Mouse (Mus musculus): ENCODE results near the gene Pitpna. TPM values are rescaled to one million over a fixed set of nuclear protein-coding genes. Genes with fewer than 3 reads are reported as not detected.

The Pitpna gene
- polyA plus RNA-seq, 1 experiment from 2014 or later, result 25.4 TPM

GRCm38 (mm10) chr11:75581495-75582149, 6.3 kb upstream of the Pitpna start:
- Histone ChIP-seq H3K9me3 (replicated peaks; ENCODE audit: control insufficient read depth, low read length) (no peaks in the 10 kb centered on the region), H3K4me2 (ENCODE audit: low read depth, low read length) (no peak overlapping the region), H3K4me3 (ENCODE audit: low read depth, low read length) (no peak overlapping the region), H3K36me3 (ENCODE audit: control insufficient read depth, insufficient read depth) (no peaks in the 10 kb centered on the region), H3K27me3 (ENCODE audit: control insufficient read depth, insufficient read depth, low read depth, low read length) (no peaks in the 10 kb centered on the region), H3K27ac (ENCODE audit: low read length) (no peak overlapping the region), H3K9ac (ENCODE audit: low read depth, low read length) (no peak overlapping the region), H3K4me1 (ENCODE audit: control insufficient read depth, low read depth, low read length) (no peaks in the 10 kb centered on the region)
- ATAC-seq (ENCODE audit: low read depth), result no peak
- whole genome bisulfite sequencing (ENCODE audit: insufficient replicate concordance), result 74% methylated on average over 7 of the region's 7 CpGs

DNA sequence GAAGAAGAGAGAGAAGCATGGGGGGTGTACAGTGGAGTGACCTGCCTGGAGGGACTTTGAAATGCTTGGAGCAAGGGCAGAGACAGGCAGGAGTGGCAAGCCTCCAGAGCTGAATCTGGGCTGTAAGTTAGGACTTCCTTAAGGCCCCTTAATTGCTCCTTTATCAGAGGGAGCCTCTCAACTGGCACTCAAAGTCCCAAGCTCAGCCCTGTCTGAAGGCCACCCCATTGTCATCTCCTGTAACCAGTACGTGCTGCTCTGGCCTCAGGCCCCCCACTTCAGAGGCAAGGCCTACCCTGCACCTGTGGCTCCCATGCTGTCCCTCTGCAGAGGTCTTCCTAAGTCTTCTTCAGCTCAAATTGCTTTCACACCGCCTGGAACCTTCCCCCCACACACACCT, 4.4 kb upstream of the Pitpna start:
- Histone ChIP-seq H3K27ac (ENCODE audit: low read length) (no peak overlapping the region), H3K9me3 (replicated peaks; ENCODE audit: control insufficient read depth, low read length) (no peaks in the 10 kb centered on the region), H3K36me3 (ENCODE audit: control insufficient read depth, insufficient read depth) (no peaks in the 10 kb centered on the region), H3K4me1 (ENCODE audit: control insufficient read depth, low read depth, low read length) (peaks cover 5% of the 10 kb centered on the region), H3K4me3 (ENCODE audit: low read depth, low read length) (no peak overlapping the region), H3K27me3 (ENCODE audit: control insufficient read depth, insufficient read depth, low read depth, low read length) (no peaks in the 10 kb centered on the region), H3K4me2 (ENCODE audit: low read depth, low read length) (no peak overlapping the region), H3K9ac (ENCODE audit: low read depth, low read length) (no peak overlapping the region)
- 53% methylated on average over 2 of the region's 2 CpGs for WGBS (ENCODE audit: insufficient replicate concordance)
- ATAC-seq (ENCODE audit: low read depth), result no peak

GRCm38 (mm10) chr11:75585061-75585460, 2.8 kb upstream of the Pitpna start:
- no peaks in the 10 kb centered on the region for H3K36me3 ChIP-seq (ENCODE audit: control insufficient read depth, insufficient read depth)
- no peaks in the 10 kb centered on the region for H3K27me3 ChIP-seq (ENCODE audit: control insufficient read depth, insufficient read depth, low read depth, low read length)
- H3K9me3 ChIP-seq (replicated peaks; ENCODE audit: control insufficient read depth, low read length), result no peaks in the 10 kb centered on the region
- no peak overlapping the region for H3K4me3 ChIP-seq (ENCODE audit: low read depth, low read length)
- H3K9ac ChIP-seq (ENCODE audit: low read depth, low read length), result no peak overlapping the region
- 30% methylated on average over 4 of the region's 4 CpGs for WGBS (ENCODE audit: insufficient replicate concordance)
- H3K27ac ChIP-seq (ENCODE audit: low read length), result no peak overlapping the region
- peaks cover 14% of the 10 kb centered on the region for H3K4me1 ChIP-seq (ENCODE audit: control insufficient read depth, low read depth, low read length)
- ATAC-seq (ENCODE audit: low read depth), result no peak
- H3K4me2 ChIP-seq (ENCODE audit: low read depth, low read length), result no peak overlapping the region

GRCm38 (mm10) chr11:75585978-75586377, 1.9 kb upstream of the Pitpna start:
- H3K9ac ChIP-seq (ENCODE audit: low read depth, low read length), result no peak overlapping the region
- H3K4me2 ChIP-seq (ENCODE audit: low read depth, low read length), result no peak overlapping the region
- no peaks in the 10 kb centered on the region for H3K9me3 ChIP-seq (replicated peaks; ENCODE audit: control insufficient read depth, low read length)
- H3K27me3 ChIP-seq (ENCODE audit: control insufficient read depth, insufficient read depth, low read depth, low read length), result no peaks in the 10 kb centered on the region
- H3K4me3 ChIP-seq (ENCODE audit: low read depth, low read length), result no peak overlapping the region
- WGBS (ENCODE audit: insufficient replicate concordance), result 61% methylated on average over 5 of the region's 5 CpGs
- H3K36me3 ChIP-seq (ENCODE audit: control insufficient read depth, insufficient read depth), result no peaks in the 10 kb centered on the region
- no peak for ATAC-seq (ENCODE audit: low read depth)
- H3K4me1 ChIP-seq (ENCODE audit: control insufficient read depth, low read depth, low read length), result peaks cover 14% of the 10 kb centered on the region
- no peak overlapping the region for H3K27ac ChIP-seq (ENCODE audit: low read length)

GRCm38 (mm10) chr11:75586963-75587362, 934 bp upstream of the Pitpna start:
- no peak for ATAC-seq (ENCODE audit: low read depth)
- no peaks in the 10 kb centered on the region for H3K27me3 ChIP-seq (ENCODE audit: control insufficient read depth, insufficient read depth, low read depth, low read length)
- 76% methylated on average over 5 of the region's 5 CpGs for WGBS (ENCODE audit: insufficient replicate concordance)

DNA sequence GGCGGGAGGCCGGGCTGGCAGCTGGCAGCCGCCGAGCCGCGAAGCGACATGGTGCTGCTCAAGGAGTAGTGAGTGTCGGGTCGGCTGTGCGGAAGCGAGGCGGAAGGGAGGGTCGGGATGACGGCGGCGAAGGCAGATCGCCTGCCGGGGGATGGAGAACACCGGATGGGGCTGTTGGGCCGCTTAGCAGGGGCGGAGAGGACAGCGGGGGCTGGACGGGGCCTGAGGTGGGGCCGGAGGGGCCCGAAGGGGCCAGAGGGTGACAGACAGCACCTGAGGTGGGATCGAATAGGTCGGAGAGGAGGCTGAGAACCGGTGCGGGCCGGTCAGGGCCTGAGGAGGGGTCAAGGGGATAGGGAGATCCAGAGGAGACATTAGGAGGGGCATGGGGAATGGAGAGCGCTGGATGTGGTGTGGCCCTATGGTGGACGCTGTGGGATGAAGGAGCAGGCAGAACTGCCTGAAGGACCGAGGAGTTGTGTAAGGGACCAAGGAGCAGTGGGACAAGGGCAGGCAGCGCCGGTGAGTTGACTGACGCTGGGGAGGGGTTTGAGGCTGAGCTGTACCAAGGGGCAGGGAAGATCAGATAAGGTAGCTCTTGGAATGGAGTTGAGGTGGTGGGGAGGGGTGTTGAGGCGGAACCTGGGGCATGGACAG, 516 bp downstream of the Pitpna start:
- H3K27ac ChIP-seq (ENCODE audit: low read length), result peak overlapping the region; percentile 72
- H3K9ac ChIP-seq (ENCODE audit: low read depth, low read length), result peak overlapping the region; percentile 87
- H3K4me2 ChIP-seq (ENCODE audit: low read depth, low read length), result peak overlapping the region; percentile 95
- no peaks in the 10 kb centered on the region for H3K27me3 ChIP-seq (ENCODE audit: control insufficient read depth, insufficient read depth, low read depth, low read length)
- H3K36me3 ChIP-seq (ENCODE audit: control insufficient read depth, insufficient read depth), result no peaks in the 10 kb centered on the region
- peak; percentile 65 for ATAC-seq (ENCODE audit: low read depth)
- H3K9me3 ChIP-seq (replicated peaks; ENCODE audit: control insufficient read depth, low read length), result no peaks in the 10 kb centered on the region
- under 1% methylated on average over 37 of the region's 37 CpGs for WGBS (ENCODE audit: insufficient replicate concordance)
- peaks cover 17% of the 10 kb centered on the region for H3K4me1 ChIP-seq (ENCODE audit: control insufficient read depth, low read depth, low read length)
- peak overlapping the region; percentile 81 for H3K4me3 ChIP-seq (ENCODE audit: low read depth, low read length)

More at GRCm38 (mm10) chr11:75586963-75587362, 934 bp upstream of the Pitpna start:
- no peaks in the 10 kb centered on the region for H3K36me3 ChIP-seq (ENCODE audit: control insufficient read depth, insufficient read depth)
- no peaks in the 10 kb centered on the region for H3K9me3 ChIP-seq (replicated peaks; ENCODE audit: control insufficient read depth, low read length)
- no peak overlapping the region for H3K4me3 ChIP-seq (ENCODE audit: low read depth, low read length)
- H3K27ac ChIP-seq (ENCODE audit: low read length), result no peak overlapping the region
- no peak overlapping the region for H3K4me2 ChIP-seq (ENCODE audit: low read depth, low read length)
- H3K4me1 ChIP-seq (ENCODE audit: control insufficient read depth, low read depth, low read length), result peaks cover 14% of the 10 kb centered on the region
- no peak overlapping the region for H3K9ac ChIP-seq (ENCODE audit: low read depth, low read length)

DNA sequence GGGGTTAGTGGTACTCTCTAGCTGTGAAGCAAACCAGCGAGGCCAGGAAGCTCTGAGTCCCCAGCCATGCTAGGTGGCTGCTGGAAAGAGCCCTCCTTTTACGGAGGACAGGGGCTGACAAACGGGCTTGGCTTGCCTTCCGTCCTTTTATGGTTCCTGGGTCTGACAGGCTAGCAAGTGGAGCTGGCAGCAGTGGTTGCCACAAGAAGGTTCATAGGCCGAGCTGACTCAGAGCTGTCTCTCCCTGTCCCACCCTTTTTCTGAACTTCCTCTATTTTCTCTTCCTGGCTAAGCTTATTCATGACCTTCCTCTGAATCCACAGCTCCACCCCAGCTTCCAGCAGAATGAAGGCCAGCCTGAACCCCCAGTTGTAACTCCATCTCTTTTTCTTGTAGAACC, 4.7 kb downstream of the Pitpna start:
- no peak for ATAC-seq (ENCODE audit: low read depth)
- Histone ChIP-seq H3K4me2 (ENCODE audit: low read depth, low read length) (no peak overlapping the region), H3K36me3 (ENCODE audit: control insufficient read depth, insufficient read depth) (no peaks in the 10 kb centered on the region), H3K9ac (ENCODE audit: low read depth, low read length) (no peak overlapping the region), H3K27ac (ENCODE audit: low read length) (peak overlapping the region; percentile 2; the same call in 1 of the 2 replicates), H3K9me3 (replicated peaks; ENCODE audit: control insufficient read depth, low read length) (no peaks in the 10 kb centered on the region), H3K4me3 (ENCODE audit: low read depth, low read length) (no peak overlapping the region), H3K27me3 (ENCODE audit: control insufficient read depth, insufficient read depth, low read depth, low read length) (no peaks in the 10 kb centered on the region), H3K4me1 (ENCODE audit: control insufficient read depth, low read depth, low read length) (peaks cover 34% of the 10 kb centered on the region)
- WGBS (ENCODE audit: insufficient replicate concordance), result 36% methylated on average over 5 of the region's 5 CpGs

GRCm38 (mm10) chr11:75594431-75594830, 6.5 kb downstream of the Pitpna start:
- H3K9me3 ChIP-seq (replicated peaks; ENCODE audit: control insufficient read depth, low read length), result no peaks in the 10 kb centered on the region
- no peaks in the 10 kb centered on the region for H3K27me3 ChIP-seq (ENCODE audit: control insufficient read depth, insufficient read depth, low read depth, low read length)
- ATAC-seq (ENCODE audit: low read depth), result no peak
- no peak overlapping the region for H3K9ac ChIP-seq (ENCODE audit: low read depth, low read length)
- H3K4me1 ChIP-seq (ENCODE audit: control insufficient read depth, low read depth, low read length), result peaks cover 23% of the 10 kb centered on the region
- H3K4me2 ChIP-seq (ENCODE audit: low read depth, low read length), result no peak overlapping the region
- H3K4me3 ChIP-seq (ENCODE audit: low read depth, low read length), result no peak overlapping the region
- 63% methylated on average over 9 of the region's 9 CpGs for WGBS (ENCODE audit: insufficient replicate concordance)
- no peak overlapping the region for H3K27ac ChIP-seq (ENCODE audit: low read length)
- H3K36me3 ChIP-seq (ENCODE audit: control insufficient read depth, insufficient read depth), result no peaks in the 10 kb centered on the region; the same call in 1 of the 2 replicates

GRCm38 (mm10) chr11:75595404-75595803, 7.5 kb downstream of the Pitpna start:
- peaks cover 23% of the 10 kb centered on the region for H3K4me1 ChIP-seq (ENCODE audit: control insufficient read depth, low read depth, low read length)
- 61% methylated on average over 2 of the region's 2 CpGs for WGBS (ENCODE audit: insufficient replicate concordance)
- H3K9me3 ChIP-seq (replicated peaks; ENCODE audit: control insufficient read depth, low read length), result no peaks in the 10 kb centered on the region
- no peak overlapping the region for H3K9ac ChIP-seq (ENCODE audit: low read depth, low read length)
- H3K4me2 ChIP-seq (ENCODE audit: low read depth, low read length), result no peak overlapping the region
- no peak overlapping the region for H3K27ac ChIP-seq (ENCODE audit: low read length)
- H3K27me3 ChIP-seq (ENCODE audit: control insufficient read depth, insufficient read depth, low read depth, low read length), result no peaks in the 10 kb centered on the region
- no peak; the same call in 1 of the 2 replicates for ATAC-seq (ENCODE audit: low read depth)
- H3K36me3 ChIP-seq (ENCODE audit: control insufficient read depth, insufficient read depth), result peaks cover 2% of the 10 kb centered on the region
- no peak overlapping the region for H3K4me3 ChIP-seq (ENCODE audit: low read depth, low read length)
